Mouse (Mus musculus) MEL (cell line): ENCODE measurements at regions not wholly inside any gene's neighbourhood (a gene's known extent, or its start where the extent isn't known, plus 50 kb on each side); places are given as distances from the start of the nearest gene placed in this dataset.
A peak's percentile ranks its signal among the peaks of the same experiment; 100 is the strongest.

Experiments used
- CHD1 ChIP-seq: IDR thresholded peaks from 2 replicates; pipeline ENCODE4 v1.6.1; 2012; ENCODE audit warnings: low read depth, mild to moderate bottlenecking, inconsistent platforms, low read length, improper control_type of control experiment
- CTCF ChIP-seq, 3 experiments: IDR thresholded peaks in 2 of 3; conservative IDR thresholded peaks in 1 of 3; 2 replicates each; pipeline ENCODE4 v1.5.1; 2011 to 2012; ENCODE audit warnings: low read length in 3 of 3, low read depth in 2 of 3, mild to moderate bottlenecking in 2 of 3, improper control_type of control experiment in 1 of 3, inconsistent platforms in 1 of 3, mixed read lengths in 1 of 3, moderate library complexity in 1 of 3; ENCODE audit not compliant: control insufficient read depth in 1 of 3, insufficient read depth in 1 of 3, poor library complexity in 1 of 3, severe bottlenecking in 1 of 3
- EP300 ChIP-seq, 2 experiments: IDR thresholded peaks; 2 replicates each; pipeline ENCODE4 v1.6.1; 2011; ENCODE audit warnings: improper control_type of control experiment in 2 of 2, low read length in 2 of 2, low read depth in 1 of 2, mild to moderate bottlenecking in 1 of 2
- GATA1 ChIP-seq: IDR thresholded peaks from 2 replicates; pipeline ENCODE4 v1.6.1; 2011; ENCODE audit warnings: low read depth, low read length, improper control_type of control experiment
- MAX ChIP-seq: IDR thresholded peaks from 2 replicates; pipeline ENCODE4 v1.6.1; 2011; ENCODE audit warnings: low read length, improper control_type of control experiment
- MYB ChIP-seq: IDR thresholded peaks from 2 replicates; pipeline ENCODE4 v1.6.1; 2011; ENCODE audit warnings: mild to moderate bottlenecking, low read depth, low read length, improper control_type of control experiment
- MYC ChIP-seq: IDR thresholded peaks from 2 replicates; pipeline ENCODE4 v1.6.1; 2011; ENCODE audit warnings: low read depth, mild to moderate bottlenecking, low read length, improper control_type of control experiment, moderate library complexity
- POLR2A ChIP-seq, 2 experiments: IDR thresholded peaks; 2 replicates each; pipeline ENCODE4 v1.6.1; 2011 to 2012; ENCODE audit warnings: low read length in 2 of 2, mild to moderate bottlenecking in 2 of 2, control low read depth in 1 of 2, improper control_type of control experiment in 1 of 2, low read depth in 1 of 2, moderate library complexity in 1 of 2; ENCODE audit not compliant: control insufficient read depth in 1 of 2, insufficient read depth in 1 of 2, poor library complexity in 1 of 2
- POLR2AphosphoS2 ChIP-seq: IDR thresholded peaks from 2 replicates; pipeline ENCODE4 v1.6.1; 2011; ENCODE audit warnings: low read length, improper control_type of control experiment
- POLR2AphosphoS5 ChIP-seq: IDR thresholded peaks from 2 replicates; pipeline ENCODE4 v1.6.1; 2012; ENCODE audit warnings: low read depth, borderline replicate concordance, mild to moderate bottlenecking, inconsistent platforms, low read length, moderate library complexity, mixed read lengths
- TAL1 ChIP-seq: IDR thresholded peaks from 2 replicates; pipeline ENCODE4 v1.6.1; 2012; ENCODE audit warnings: mild to moderate bottlenecking, inconsistent platforms, low read length, moderate library complexity, mixed read lengths
- USF1 ChIP-seq: IDR thresholded peaks from 2 replicates; pipeline ENCODE4 v1.6.1; 2014; ENCODE audit warnings: low read depth, mild to moderate bottlenecking, inconsistent platforms, low read length, improper control_type of control experiment, moderate library complexity
- ZMIZ1 ChIP-seq: IDR thresholded peaks from 2 replicates; pipeline ENCODE4 v1.6.1; 2012; ENCODE audit warnings: low read depth, mild to moderate bottlenecking, inconsistent platforms, low read length, improper control_type of control experiment, moderate library complexity

DNA sequence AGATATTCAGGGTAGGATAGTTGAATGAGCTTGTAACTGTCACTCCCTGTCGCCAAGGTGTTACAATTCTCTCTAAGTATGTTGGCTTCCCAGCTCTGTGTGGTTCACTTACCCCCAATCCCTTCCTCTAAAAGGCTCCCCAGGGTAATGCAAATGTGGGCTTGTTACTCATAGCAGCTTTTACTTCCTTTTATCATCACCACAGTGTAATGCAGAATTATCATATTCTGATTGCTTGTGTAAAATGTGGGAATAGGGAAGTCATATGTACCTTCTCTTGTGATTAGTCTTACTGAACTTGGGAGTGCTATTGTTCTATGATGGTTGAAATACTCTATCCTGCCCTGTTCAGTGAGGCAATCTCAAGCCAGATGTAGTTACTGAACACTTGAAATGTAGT is 66.0 kb upstream of the Tnfsf4 start:
- TF ChIP-seq MAX (no peak), POLR2AphosphoS5 (no peak), EP300 (IDR thresholded peaks at IDR 0.05; ENCODE audit: low read depth in 1 of 2, low read length in 2 of 2) (peak in 1 of 2 experiments; percentile 33; a peak in 2 of 4 replicates), ZMIZ1 (no peak), CTCF (IDR thresholded peaks at IDR 0.05 in 2 of 3, conservative IDR thresholded peaks at IDR 0.05 in 1 of 3; ENCODE audit: control insufficient read depth in 1 of 3, insufficient read depth in 1 of 3, low read depth in 2 of 3, low read length in 3 of 3, poor library complexity in 1 of 3, severe bottlenecking in 1 of 3) (no peak), MYB (no peak), MYC (no peak), CHD1 (no peak), TAL1 (no peak), POLR2AphosphoS2 (no peak), USF1 (no peak), GATA1 (peak; percentile 41; the same call in 1 of the 2 replicates), POLR2A (IDR thresholded peaks at IDR 0.05; ENCODE audit: control insufficient read depth in 1 of 2, insufficient read depth in 1 of 2, low read depth in 1 of 2, low read length in 2 of 2, poor library complexity in 1 of 2) (no peak)
